Mouse (Mus musculus): ENCODE measurements around the gene Fras1.

- TF ChIP-seq E2F4 (IDR thresholded peaks at IDR 0.05; ENCODE audit: borderline replicate concordance, low read depth, low read length) = no peak
- TF ChIP-seq SMC3 (IDR thresholded peaks at IDR 0.05; ENCODE audit: low read depth, low read length) = no peak
- TF ChIP-seq MAX (IDR thresholded peaks at IDR 0.05; ENCODE audit: low read length) = no peak
- no peak for TF ChIP-seq CTCF (IDR thresholded peaks at IDR 0.05 in 2 of 3, conservative IDR thresholded peaks at IDR 0.05 in 1 of 3; ENCODE audit: control insufficient read depth in 1 of 3, insufficient read depth in 1 of 3, low read depth in 2 of 3, low read length in 3 of 3, poor library complexity in 1 of 3, severe bottlenecking in 1 of 3)
- no peak for TF ChIP-seq POLR2A (IDR thresholded peaks at IDR 0.05; ENCODE audit: control insufficient read depth in 1 of 2, insufficient read depth in 1 of 2, low read depth in 1 of 2, low read length in 2 of 2, poor library complexity in 1 of 2)
- no peak for TF ChIP-seq ZC3H11A (IDR thresholded peaks at IDR 0.05; ENCODE audit: low read depth, low read length)
- no peak for TF ChIP-seq USF1 (IDR thresholded peaks at IDR 0.05; ENCODE audit: low read depth, low read length)
- no peak for TF ChIP-seq MXI1 (IDR thresholded peaks at IDR 0.05; ENCODE audit: low read depth, low read length)
- TF ChIP-seq UBTF (IDR thresholded peaks at IDR 0.05; ENCODE audit: borderline replicate concordance, insufficient read depth, low read depth, low read length) = no peak
- no peak for TF ChIP-seq ZKSCAN1 (IDR thresholded peaks at IDR 0.05; ENCODE audit: low read depth, low read length)
- no peak for TF ChIP-seq EP300 (IDR thresholded peaks at IDR 0.05; ENCODE audit: low read depth in 1 of 2, low read length in 2 of 2)
- TF ChIP-seq HCFC1 (IDR thresholded peaks at IDR 0.05; ENCODE audit: low read depth, low read length) = no peak
- TF ChIP-seq POLR2AphosphoS2 (IDR thresholded peaks at IDR 0.05; ENCODE audit: low read length) = no peak
Measured at GRCm38 (mm10) chr5:96459605-96460004, 85.8 kb downstream of the Fras1 start.

All from MEL (cell line).